Mouse (Mus musculus) liver, embryonic 16.5 days (tissue): Measurements from ENCODE around the gene Vapb. TPM values are rescaled to one million over a fixed set of nuclear protein-coding genes. Genes with fewer than 3 reads are reported as not detected.

Experiments used
- ATAC-seq: fragments of 200-750 bp; cut with Nextera tagmentation; 2 replicates; pipeline ENCODE4 v1.8.0; 2017; ENCODE audit warnings: low read depth, mild to moderate bottlenecking, moderate number of reproducible peaks, moderate library complexity
- H3K27ac ChIP-seq: fragments of 300-500 bp; sonication (generic); 2 replicates; pipeline ENCODE4 v1.5.1; 2014; ENCODE audit warnings: mild to moderate bottlenecking, low read length
- H3K27me3 ChIP-seq: fragments of 300-500 bp; sonication (generic); 2 replicates; pipeline ENCODE4 v1.6.1; 2014; ENCODE audit warnings: low read depth, low read length, mixed read lengths; ENCODE audit not compliant: control insufficient read depth, insufficient read depth
- H3K36me3 ChIP-seq: fragments of 300-500 bp; sonication (generic); 2 replicates; pipeline ENCODE4 v1.6.1; 2014; ENCODE audit warnings: mild to moderate bottlenecking; ENCODE audit not compliant: control insufficient read depth, insufficient read depth
- H3K4me1 ChIP-seq: fragments of 300-500 bp; sonication (generic); 2 replicates; pipeline ENCODE4 v1.6.1; 2014; ENCODE audit warnings: low read depth, low read length, mixed read lengths; ENCODE audit not compliant: control insufficient read depth
- H3K4me2 ChIP-seq: fragments of 300-500 bp; sonication (generic); 2 replicates; pipeline ENCODE4 v1.6.1; 2014; ENCODE audit warnings: low read depth, low read length, mixed read lengths
- H3K4me3 ChIP-seq: fragments of 300-500 bp; sonication (generic); 2 replicates; pipeline ENCODE4 v1.5.1; 2014; ENCODE audit warnings: low read depth, mild to moderate bottlenecking, low read length
- H3K9ac ChIP-seq: fragments of 300-500 bp; sonication (generic); 2 replicates; pipeline ENCODE4 v1.6.1; 2014; ENCODE audit warnings: low read depth, low read length
- H3K9me3 ChIP-seq: fragments of 300-500 bp; sonication (generic); replicated peaks from 2 replicates; pipeline ENCODE4 v1.6.1; 2016; ENCODE audit warnings: low read length; ENCODE audit not compliant: control insufficient read depth
- WGBS: fragments of 180-500 bp; shearing (Covaris S2); extraction: QIAGEN DNeasy Blood & Tissue Kit; methylation state at CpG from one replicate; pipeline ENCODE4 v1.1.7; 2014; ENCODE audit not compliant: insufficient replicate concordance; 5-methylcytosine and 5-hydroxymethylcytosine counted together
- polyA plus RNA-seq: library from polyadenylated mRNA; unstranded; fragments of >200 nt; fragmentation: Nextera tagmentation; extraction: Ambion mirVana; gene quantifications from 2 replicates; pipeline ENCODE4 v1.2.1, GENCODE M21; 2015

Gene Vapb
- polyA plus RNA-seq, 1 experiment from 2014 or later = 6.0 TPM

DNA sequence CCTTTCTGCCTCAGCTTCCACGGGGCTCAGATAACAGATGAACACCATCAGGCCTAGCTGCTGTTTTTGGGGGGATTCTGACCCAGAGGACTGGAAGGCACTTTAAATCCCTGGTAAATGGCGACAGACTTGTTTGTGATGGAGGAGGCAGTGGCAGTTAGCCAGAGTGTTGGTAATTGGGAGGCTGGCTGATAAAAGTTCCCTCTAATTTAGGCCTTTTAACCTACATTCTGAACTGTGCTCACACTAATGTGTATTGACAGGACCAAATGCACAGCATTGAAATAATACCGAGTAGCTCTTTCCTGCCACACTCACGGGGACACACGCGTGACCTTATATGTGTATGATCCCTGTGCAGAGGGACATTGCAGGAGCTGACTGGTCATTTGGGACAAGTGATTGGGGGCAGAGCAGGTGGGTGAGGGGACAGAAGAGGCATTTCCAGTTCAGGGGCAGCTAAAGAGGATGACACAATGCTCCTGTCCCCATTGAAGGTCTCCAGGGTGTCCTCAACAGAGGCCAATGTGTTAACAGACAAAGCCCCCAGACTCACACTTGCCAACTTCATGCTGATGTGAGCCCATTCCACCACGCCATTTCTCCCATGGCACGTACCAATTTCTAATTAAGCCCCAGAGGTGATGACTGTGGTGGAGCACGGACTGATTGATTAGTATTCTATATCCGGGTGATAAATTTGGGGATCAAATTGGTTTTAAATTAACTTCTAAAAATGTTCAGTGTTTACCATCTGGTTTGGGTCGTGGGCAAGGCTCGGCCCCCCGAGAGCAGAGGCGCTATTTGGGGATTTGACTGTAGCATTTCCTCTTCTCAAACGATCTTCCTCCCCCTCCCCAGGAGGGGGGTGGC, 58.7 kb downstream of the Vapb start:
- Histone ChIP-seq H3K9me3 (no peaks in the 10 kb centered on the region), H3K36me3 (no peaks in the 10 kb centered on the region), H3K4me3 (no peak overlapping the region), H3K4me2 (no peak overlapping the region), H3K27me3 (no peaks in the 10 kb centered on the region), H3K9ac (no peak overlapping the region), H3K4me1 (no peaks in the 10 kb centered on the region), H3K27ac (no peak overlapping the region)
- ATAC-seq = no peak
- 52% methylated on average over 15 of the region's 15 CpGs for WGBS

GRCm38 (mm10) chr2:173796674-173796963, 59.3 kb downstream of the Vapb start:
- WGBS = 63% methylated on average over 4 of the region's 4 CpGs
- H3K4me3 ChIP-seq = no peak overlapping the region

DNA sequence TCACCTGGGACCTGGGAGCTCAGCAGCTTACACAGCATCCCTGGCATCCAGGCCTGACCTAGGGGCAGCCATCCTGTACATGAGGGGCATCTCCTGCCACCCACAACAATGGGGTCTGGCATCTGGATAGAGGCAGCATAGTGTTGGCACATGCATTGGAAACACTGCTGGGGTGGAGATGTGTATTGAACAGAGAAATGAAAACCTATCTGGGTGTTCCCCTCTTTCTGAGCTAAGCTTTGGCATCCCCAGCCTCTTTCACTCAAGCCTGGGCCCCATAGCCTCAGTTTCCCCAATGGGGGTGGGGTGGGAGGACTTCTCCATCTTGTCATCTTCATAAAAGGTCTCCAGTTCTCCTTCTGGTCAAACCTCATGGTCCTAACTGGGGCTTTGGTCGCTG, 62.2 kb downstream of the Vapb start:
- Histone ChIP-seq H3K4me2 (no peak overlapping the region), H3K4me3 (no peak overlapping the region), H3K27ac (no peak overlapping the region), H3K4me1 (no peaks in the 10 kb centered on the region), H3K36me3 (no peaks in the 10 kb centered on the region), H3K9me3 (no peaks in the 10 kb centered on the region), H3K9ac (no peak overlapping the region), H3K27me3 (no peaks in the 10 kb centered on the region)
- WGBS = 67% methylated on average over 1 of the region's 1 CpGs
- ATAC-seq = no peak

More at GRCm38 (mm10) chr2:173796674-173796963, 59.3 kb downstream of the Vapb start:
- H3K9ac ChIP-seq = no peak overlapping the region
- no peaks in the 10 kb centered on the region for H3K9me3 ChIP-seq
- no peaks in the 10 kb centered on the region for H3K36me3 ChIP-seq
- no peaks in the 10 kb centered on the region for H3K27me3 ChIP-seq
- no peaks in the 10 kb centered on the region for H3K4me1 ChIP-seq
- no peak overlapping the region for H3K4me2 ChIP-seq
- no peak overlapping the region for H3K27ac ChIP-seq
- ATAC-seq = no peak

DNA sequence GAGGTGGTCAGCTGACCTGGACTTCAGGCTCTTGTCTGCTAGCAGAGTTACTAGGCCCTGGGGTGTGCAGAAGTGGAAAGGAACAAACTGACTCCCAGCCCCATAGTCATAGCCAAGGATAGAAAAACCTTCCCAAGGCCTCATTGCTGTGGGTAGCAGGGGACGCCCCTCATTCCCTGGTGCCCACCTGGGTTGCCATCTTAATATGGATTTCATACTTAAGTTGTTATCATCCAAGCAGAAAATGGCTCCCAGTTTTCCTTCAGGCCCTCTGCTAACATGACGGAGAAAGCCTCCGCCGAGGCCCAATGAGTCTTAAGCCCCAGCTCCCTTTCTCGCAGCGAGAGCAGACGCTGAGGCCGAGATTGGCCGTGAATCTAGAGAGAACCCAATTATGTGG, 63.3 kb downstream of the Vapb start:
- Histone ChIP-seq H3K9me3 (no peaks in the 10 kb centered on the region), H3K4me1 (no peaks in the 10 kb centered on the region)
- WGBS = 76% methylated on average over 9 of the region's 9 CpGs

DNA sequence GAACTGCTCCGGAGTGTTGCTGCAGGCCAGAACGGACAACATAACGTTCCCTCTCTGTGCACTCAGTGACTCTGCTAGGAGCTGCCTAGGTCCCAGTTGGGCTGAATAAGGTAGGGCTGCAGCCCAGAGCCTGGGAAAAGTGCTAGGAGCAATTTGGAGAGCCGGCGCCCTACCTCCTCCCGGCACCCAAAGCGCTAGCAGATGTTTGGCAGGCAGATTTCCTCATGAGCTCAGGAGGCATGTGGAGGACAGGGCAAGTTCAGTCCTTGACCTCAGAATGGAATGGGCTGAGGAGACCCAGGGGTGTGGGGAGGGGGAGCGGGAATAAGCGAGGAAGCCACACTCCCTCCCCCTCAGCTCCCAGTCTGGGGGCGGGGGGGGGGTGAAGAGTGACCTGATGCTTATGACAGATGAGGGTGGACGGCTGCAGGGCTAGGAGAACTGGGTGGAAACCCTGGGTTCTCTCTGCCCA, 64.1 kb downstream of the Vapb start:
- WGBS = 50% methylated on average over 11 of the region's 11 CpGs
- ATAC-seq = no peak
- Histone ChIP-seq H3K4me2 (no peak overlapping the region), H3K36me3 (no peaks in the 10 kb centered on the region), H3K27ac (no peak overlapping the region), H3K27me3 (no peaks in the 10 kb centered on the region), H3K9me3 (no peaks in the 10 kb centered on the region), H3K9ac (no peak overlapping the region), H3K4me1 (no peaks in the 10 kb centered on the region), H3K4me3 (no peak overlapping the region)

More for the DNA sequence above, 63.3 kb downstream of the Vapb start:
- H3K36me3 ChIP-seq = no peaks in the 10 kb centered on the region
- no peak for ATAC-seq
- no peak overlapping the region for H3K9ac ChIP-seq
- no peaks in the 10 kb centered on the region for H3K27me3 ChIP-seq
- H3K4me2 ChIP-seq = no peak overlapping the region
- H3K4me3 ChIP-seq = no peak overlapping the region
- no peak overlapping the region for H3K27ac ChIP-seq

DNA sequence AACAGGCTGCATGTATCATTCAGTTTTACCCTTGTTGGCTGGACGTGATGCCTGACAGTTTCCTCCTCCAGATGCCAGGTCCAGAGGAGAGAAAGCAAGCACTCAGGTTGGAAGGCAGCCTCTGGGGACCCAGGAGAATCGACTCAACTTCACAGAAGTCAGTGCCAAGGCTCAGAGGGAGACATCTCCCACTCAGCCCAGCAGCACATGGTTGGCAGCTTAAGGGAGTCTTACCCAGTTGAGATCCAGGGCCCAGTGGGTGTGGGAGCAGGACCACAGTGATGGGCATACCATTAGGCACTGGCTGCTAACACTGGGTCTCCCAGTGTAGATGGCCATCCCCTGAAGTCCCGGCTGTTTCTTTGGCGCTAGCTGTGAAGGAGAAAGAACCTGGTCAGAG, 64.9 kb downstream of the Vapb start:
- no peak for ATAC-seq
- Histone ChIP-seq H3K4me3 (no peak overlapping the region), H3K9ac (no peak overlapping the region), H3K27ac (no peak overlapping the region), H3K9me3 (no peaks in the 10 kb centered on the region), H3K4me2 (no peak overlapping the region), H3K36me3 (no peaks in the 10 kb centered on the region), H3K27me3 (no peaks in the 10 kb centered on the region), H3K4me1 (no peaks in the 10 kb centered on the region)
- WGBS = 56% methylated on average over 4 of the region's 4 CpGs

- ATAC-seq = no peak; the same call in 1 of the 2 replicates
- no peak overlapping the region for H3K4me2 ChIP-seq
- no peak overlapping the region for H3K9ac ChIP-seq
- WGBS = 47% methylated on average over 3 of the region's 3 CpGs
- H3K36me3 ChIP-seq = no peaks in the 10 kb centered on the region
- H3K27me3 ChIP-seq = no peaks in the 10 kb centered on the region
- H3K27ac ChIP-seq = no peak overlapping the region
- no peak overlapping the region for H3K4me3 ChIP-seq
- H3K9me3 ChIP-seq = no peaks in the 10 kb centered on the region
- H3K4me1 ChIP-seq = no peaks in the 10 kb centered on the region
Measured at GRCm38 (mm10) chr2:173802956-173803355, 65.6 kb downstream of the Vapb start.

- H3K9ac ChIP-seq = no peak overlapping the region
- 77% methylated on average over 11 of the region's 11 CpGs for WGBS
- ATAC-seq = no peak
Measured at GRCm38 (mm10) chr2:173803827-173804226, 66.5 kb downstream of the Vapb start.

DNA sequence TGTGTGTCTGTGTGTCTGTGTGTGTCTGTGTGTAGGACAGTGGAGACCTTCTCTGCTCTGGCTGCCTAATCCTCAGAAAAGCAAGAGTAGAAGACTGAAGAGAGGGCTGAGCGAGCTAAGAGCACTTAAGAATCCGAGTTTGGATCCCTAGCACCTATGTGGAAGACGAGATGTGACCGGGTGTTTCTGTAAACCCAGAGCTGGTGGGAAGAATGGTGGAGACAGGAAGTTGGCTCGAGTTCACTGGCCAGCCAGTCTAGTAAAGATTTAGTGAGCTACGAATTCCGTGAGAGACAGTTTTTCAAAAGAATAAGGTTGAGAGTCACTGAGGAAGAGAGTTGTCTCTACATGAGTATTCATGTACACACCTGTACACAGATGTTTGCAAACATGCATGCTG, 69.3 kb downstream of the Vapb start:
- Histone ChIP-seq H3K4me1 (no peaks in the 10 kb centered on the region), H3K27me3 (no peaks in the 10 kb centered on the region), H3K4me3 (no peak overlapping the region), H3K9me3 (no peaks in the 10 kb centered on the region), H3K27ac (no peak overlapping the region), H3K4me2 (no peak overlapping the region), H3K9ac (no peak overlapping the region), H3K36me3 (no peaks in the 10 kb centered on the region)
- ATAC-seq = no peak
- 47% methylated on average over 7 of the region's 7 CpGs for WGBS

More at GRCm38 (mm10) chr2:173803827-173804226, 66.5 kb downstream of the Vapb start:
- Histone ChIP-seq H3K27me3 (no peaks in the 10 kb centered on the region), H3K4me2 (no peak overlapping the region), H3K36me3 (no peaks in the 10 kb centered on the region), H3K4me1 (no peaks in the 10 kb centered on the region), H3K27ac (no peak overlapping the region), H3K9me3 (no peaks in the 10 kb centered on the region), H3K4me3 (no peak overlapping the region)
